Mouse (Mus musculus): ENCODE results near the gene Avpi1. TPM values are rescaled to one million over a fixed set of nuclear protein-coding genes. Genes with fewer than 3 reads are reported as not detected.
"Not testable (repeated sequence)": the region's sequence is repeated elsewhere in the genome, so short reads cannot be mapped to it uniquely, and the experiment has no call there.

Avpi1 gene
- total RNA-seq, 2 experiments from 2014 or later, result 9.9 to 10.7 TPM

- ATAC-seq (replicated peaks; ENCODE audit: poor library complexity, severe bottlenecking), result no peak
Observed at GRCm38 (mm10) chr19:42120451-42120850, 8.4 kb downstream of the Avpi1 start.

DNA sequence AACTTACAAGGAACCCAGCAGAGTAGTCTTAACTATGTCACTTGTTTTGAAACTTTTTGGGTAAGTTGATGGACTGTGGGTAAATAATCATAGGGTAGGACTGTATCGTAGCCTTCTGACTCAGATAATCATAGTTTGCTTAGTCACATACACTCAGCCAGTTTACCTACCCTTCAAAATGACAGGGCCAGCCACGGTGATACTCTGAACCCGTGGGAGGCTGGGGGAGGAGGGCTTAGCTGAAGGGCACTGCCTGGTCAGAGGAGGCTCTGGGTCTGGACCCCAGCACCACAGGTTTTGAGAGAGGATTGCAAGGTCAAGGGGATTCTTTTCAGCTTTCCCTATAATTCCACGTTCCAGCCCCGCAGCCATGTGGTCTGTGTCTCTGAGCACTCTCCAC lies 10.3 kb downstream of the Avpi1 start:
- no peak for ATAC-seq (replicated peaks; ENCODE audit: poor library complexity, severe bottlenecking)

DNA sequence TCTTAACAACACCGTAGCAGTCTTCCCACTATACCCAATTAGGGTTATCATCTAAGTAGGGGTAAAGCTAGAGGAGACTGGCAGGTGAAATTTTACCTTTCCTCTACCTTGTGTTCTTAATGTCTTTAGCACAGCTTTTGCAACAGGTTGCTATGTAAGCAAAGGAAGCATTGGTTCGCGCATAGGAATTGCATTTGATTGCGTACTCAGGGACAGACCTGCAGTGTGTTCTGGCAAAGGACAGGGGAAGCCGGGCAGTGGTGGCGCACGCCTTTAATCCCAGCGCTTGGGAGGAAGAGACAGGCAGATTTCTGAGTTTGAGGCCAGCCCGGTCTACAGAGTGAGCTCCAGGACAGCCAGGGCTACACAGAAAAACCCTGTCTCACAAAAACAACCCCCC lies 10.7 kb downstream of the Avpi1 start:
- ATAC-seq (replicated peaks; ENCODE audit: poor library complexity, severe bottlenecking), result no peak

- no peak for ATAC-seq (replicated peaks; ENCODE audit: poor library complexity, severe bottlenecking)
Observed at GRCm38 (mm10) chr19:42115783-42116335, 13.0 kb downstream of the Avpi1 start.

DNA sequence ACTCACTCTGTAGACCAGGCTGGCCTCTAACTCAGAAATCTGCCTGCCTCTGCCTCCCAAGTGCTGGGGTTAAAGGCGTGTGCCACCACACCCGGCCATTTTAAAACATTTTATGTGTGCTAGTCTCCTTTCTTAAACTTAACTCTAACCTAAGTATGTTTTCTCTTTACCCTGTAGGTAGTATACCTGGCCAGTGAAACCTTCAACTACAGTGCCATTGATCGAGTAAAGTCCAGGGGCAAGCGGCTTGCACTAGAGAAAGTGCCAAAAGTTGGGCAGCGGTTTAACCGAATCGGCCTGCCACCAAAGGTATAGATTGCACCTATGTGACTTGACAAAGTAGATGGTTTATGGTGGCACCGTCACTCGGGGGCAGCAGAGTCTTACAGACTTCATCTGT lies 24.2 kb downstream of the Avpi1 start:
- no peak for ATAC-seq (replicated peaks; ENCODE audit: poor library complexity, severe bottlenecking)

GRCm38 (mm10) chr19:42099406-42099805 lies 29.5 kb downstream of the Avpi1 start:
- ATAC-seq (replicated peaks; ENCODE audit: poor library complexity, severe bottlenecking), result no peak

DNA sequence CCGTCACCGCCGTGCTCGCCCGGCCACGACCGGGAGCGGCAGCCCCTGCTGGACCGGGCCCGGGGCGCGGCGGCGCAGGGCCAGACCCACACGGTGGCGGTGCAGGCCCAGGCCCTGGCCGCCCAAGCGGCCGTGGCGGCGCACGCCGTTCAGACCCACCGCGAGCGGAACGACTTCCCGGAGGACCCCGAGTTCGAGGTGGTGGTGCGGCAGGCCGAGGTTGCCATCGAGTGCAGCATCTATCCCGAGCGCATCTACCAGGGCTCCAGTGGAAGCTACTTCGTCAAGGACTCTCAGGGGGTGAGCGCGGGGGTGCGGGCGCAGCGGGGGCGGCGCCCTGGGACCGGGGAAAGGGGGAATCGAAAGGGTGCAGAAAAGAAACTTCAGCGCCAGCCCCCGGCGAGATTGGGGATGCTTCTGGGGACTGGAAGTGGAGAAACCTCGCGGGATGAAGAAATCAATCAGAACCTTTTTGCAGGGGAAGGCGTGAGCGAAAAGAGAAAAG lies 38.2 kb downstream of the Avpi1 start:
- ATAC-seq (replicated peaks; ENCODE audit: poor library complexity, severe bottlenecking), result peak; percentile 41

DNA sequence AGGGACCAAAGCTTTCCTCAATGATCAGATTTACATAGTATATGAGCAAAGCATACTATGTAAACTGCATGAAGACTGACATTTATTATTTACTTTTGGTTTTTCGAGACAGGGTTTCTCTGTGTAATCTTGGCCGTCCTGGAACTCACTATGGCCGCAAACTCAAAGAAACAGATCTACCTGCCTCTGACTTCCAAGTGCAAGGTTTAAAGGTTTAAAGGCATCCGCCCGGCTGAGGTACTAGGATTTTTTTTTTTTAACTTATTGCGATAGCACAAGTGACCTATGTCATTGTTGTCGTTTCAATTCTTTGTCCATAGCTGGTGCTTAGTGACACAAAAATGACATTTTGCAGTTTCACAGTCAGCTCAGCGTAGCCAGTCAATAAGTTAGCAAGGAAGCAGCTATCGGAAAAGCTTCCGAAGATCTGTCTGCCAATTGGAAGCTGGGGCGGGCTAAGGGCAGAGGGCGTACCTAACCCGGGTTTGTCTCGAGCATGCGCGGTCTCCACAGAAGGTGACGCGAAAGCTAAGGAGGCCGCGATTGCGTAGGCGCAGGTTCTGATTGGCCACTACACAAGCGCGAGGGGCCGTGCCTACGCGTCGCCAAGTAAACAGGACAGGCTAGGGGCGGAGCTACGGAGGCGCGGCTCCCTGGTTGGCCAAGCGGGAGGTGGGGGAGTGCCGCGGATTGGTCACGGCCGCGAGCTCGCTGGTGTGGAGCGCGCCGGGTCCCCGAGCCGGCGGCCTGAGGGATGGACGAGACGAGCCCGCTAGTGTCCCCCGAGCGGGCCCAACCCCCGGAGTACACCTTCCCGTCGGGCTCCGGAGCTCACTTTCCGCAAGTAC lies 38.9 kb downstream of the Avpi1 start, which contains the start of gene Pi4k2a:
Gene Pi4k2a, plus strand, starts transcription at position 723 of the 848 bp plus-strand sequence.
- ATAC-seq (replicated peaks; ENCODE audit: poor library complexity, severe bottlenecking), result peak; percentile 87

DNA sequence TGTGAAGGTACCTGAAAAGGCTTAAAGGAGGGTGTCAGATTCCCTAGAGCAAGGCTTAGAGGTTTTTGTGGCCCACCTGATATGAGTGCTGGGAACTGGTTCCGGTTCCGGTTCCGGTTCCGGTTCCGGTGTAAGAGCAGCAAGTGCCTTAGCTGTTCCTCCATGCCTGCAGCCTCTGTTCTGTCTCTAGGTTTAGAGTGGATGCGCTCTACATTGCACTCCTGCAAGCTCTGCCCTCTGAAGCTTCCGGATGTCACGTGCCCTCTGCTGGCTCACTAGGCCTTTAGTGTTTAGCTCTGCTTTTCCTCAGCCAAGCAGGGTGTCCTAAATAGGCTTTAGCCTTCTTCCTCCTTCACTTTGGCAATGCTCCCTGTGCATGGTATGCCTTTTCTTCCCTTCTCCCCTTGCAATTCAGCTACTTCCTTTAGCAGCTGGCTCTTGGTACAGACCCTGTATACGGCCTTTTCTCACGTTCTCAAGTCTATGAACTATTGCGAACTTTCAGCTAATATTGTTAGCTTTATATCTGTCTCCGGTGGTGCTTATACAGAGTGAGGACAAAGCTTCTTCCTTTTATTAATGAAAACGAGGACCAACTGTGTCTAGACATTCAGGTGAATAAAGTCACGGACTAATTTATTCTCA lies 39.6 kb downstream of the Avpi1 start:
- ATAC-seq (replicated peaks; ENCODE audit: poor library complexity, severe bottlenecking), result peak; percentile 42

GRCm38 (mm10) chr19:42086166-42086565 lies 42.7 kb downstream of the Avpi1 start, which contains the start of gene Morn4:
Gene Morn4 (minus strand): TSS chr19:42086357.
- ATAC-seq (replicated peaks; ENCODE audit: poor library complexity, severe bottlenecking), result peak; percentile 24

- ATAC-seq (replicated peaks; ENCODE audit: poor library complexity, severe bottlenecking), result no peak
Observed at GRCm38 (mm10) chr19:42085690-42086089, 43.2 kb downstream of the Avpi1 start.

- ATAC-seq (replicated peaks; ENCODE audit: poor library complexity, severe bottlenecking), result not testable (repeated sequence)
Observed at GRCm38 (mm10) chr19:42081613-42082012, 47.2 kb downstream of the Avpi1 start.

DNA sequence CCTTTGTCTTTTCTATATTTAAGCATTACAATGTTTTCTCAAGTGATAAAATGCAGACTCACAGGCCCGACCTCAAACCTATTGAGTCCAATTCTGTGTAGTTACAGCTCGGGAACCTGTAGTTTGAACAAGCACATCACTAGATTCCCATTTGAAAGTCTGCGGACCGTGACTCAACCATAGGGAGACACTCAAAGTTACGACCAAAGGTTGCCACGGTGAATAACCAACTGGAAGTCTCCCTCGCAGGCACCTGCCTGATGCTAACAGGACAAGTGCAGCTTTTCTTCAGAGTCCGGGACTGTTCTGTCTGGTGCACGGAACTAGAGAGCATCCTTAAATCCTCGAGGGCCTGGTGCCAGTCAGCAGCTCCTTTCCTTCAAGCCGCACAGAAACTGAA lies 48.4 kb downstream of the Avpi1 start:
- no peak for ATAC-seq (replicated peaks; ENCODE audit: poor library complexity, severe bottlenecking)

GRCm38 (mm10) chr19:42079950-42080349 lies 48.9 kb downstream of the Avpi1 start:
- no peak for ATAC-seq (replicated peaks; ENCODE audit: poor library complexity, severe bottlenecking)

DNA sequence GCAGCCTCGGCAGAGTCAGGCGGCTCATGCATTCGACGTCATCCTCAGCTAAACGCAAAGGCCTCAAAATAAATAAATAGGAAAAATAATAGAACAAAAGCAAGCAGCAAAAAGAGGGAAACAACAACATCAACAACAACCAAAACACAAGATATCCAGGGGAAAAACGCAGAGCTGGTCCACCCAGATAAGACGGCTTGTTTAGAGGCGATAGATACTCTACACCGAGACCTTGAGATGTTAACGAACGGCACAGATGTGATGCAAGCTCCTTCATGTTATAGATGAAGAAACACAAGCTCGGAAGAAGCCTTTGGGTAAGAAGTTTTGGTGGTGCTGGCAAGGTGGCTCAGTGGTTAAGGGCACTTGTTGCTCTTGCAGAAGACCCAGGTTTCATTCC lies 49.9 kb downstream of the Avpi1 start:
- ATAC-seq (replicated peaks; ENCODE audit: poor library complexity, severe bottlenecking), result no peak

- ATAC-seq (replicated peaks; ENCODE audit: poor library complexity, severe bottlenecking), result no peak
Observed at GRCm38 (mm10) chr19:42078566-42078965, 50.3 kb downstream of the Avpi1 start.

- no peak for ATAC-seq (replicated peaks; ENCODE audit: poor library complexity, severe bottlenecking)
Observed at GRCm38 (mm10) chr19:42075992-42076391, 52.9 kb downstream of the Avpi1 start.

- no peak for ATAC-seq (replicated peaks; ENCODE audit: poor library complexity, severe bottlenecking)
Observed at GRCm38 (mm10) chr19:42075051-42075450, 53.8 kb downstream of the Avpi1 start.
